Mouse (Mus musculus) inflammation-experienced regulatory T-cells, adult 6 months (primary cell): ENCODE results near the gene Dmap1. TPM values are rescaled to one million over a fixed set of nuclear protein-coding genes. Genes with fewer than 3 reads are reported as not detected.

Experiments used
- ATAC-seq: one replicate; pipeline ENCODE4 v1.8.0; 2017
- polyA plus RNA-seq, 3 experiments: library from polyadenylated mRNA; unstranded; fragments of 100-300 nt; shearing (Covaris generic); gene quantifications; one replicate each; pipeline ENCODE4 v1.2.1; 2017

Dmap1 gene
- polyA plus RNA-seq = 10 to 100 TPM; 19.5 to 27.7 (median 21.6) TPM

GRCm38 (mm10) chr4:117681931-117682461 lies at the start of gene Dmap1:
Gene Dmap1, minus strand, starts transcription at chr4:117682273.
- ATAC-seq = peak; percentile 94

GRCm38 (mm10) chr4:117724112-117724511 lies 42.0 kb upstream of the Dmap1 start, which contains the start of gene Gm12845:
Gene Gm12845, plus strand, starts transcription at chr4:117724412.
- ATAC-seq = no peak

- no peak for ATAC-seq
These were observed 31.4 kb upstream of the Dmap1 start for GRCm38 (mm10) chr4:117713303-117714098.

GRCm38 (mm10) chr4:117712314-117712713 lies 30.2 kb upstream of the Dmap1 start:
- no peak for ATAC-seq

- ATAC-seq = no peak
These were observed 26.9 kb upstream of the Dmap1 start for GRCm38 (mm10) chr4:117708780-117709550.

GRCm38 (mm10) chr4:117705361-117705760 lies 23.3 kb upstream of the Dmap1 start:
- no peak for ATAC-seq

GRCm38 (mm10) chr4:117686354-117686753 lies 4.3 kb upstream of the Dmap1 start:
- ATAC-seq = no peak

GRCm38 (mm10) chr4:117683048-117683768 lies 1.1 kb upstream of the Dmap1 start:
- no peak for ATAC-seq

- ATAC-seq = no peak
These were observed 390 bp upstream of the Dmap1 start for GRCm38 (mm10) chr4:117682463-117682862.

- ATAC-seq = no peak
These were observed 1.1 kb downstream of the Dmap1 start for GRCm38 (mm10) chr4:117680963-117681362.

GRCm38 (mm10) chr4:117676903-117677302 lies 5.2 kb downstream of the Dmap1 start:
- ATAC-seq = peak; percentile 68

- no peak for ATAC-seq
These were observed 8.2 kb downstream of the Dmap1 start for GRCm38 (mm10) chr4:117673901-117674300.

GRCm38 (mm10) chr4:117672042-117672441 lies 10.0 kb downstream of the Dmap1 start:
- ATAC-seq = no peak

- ATAC-seq = no peak
These were observed 12.2 kb downstream of the Dmap1 start for GRCm38 (mm10) chr4:117669874-117670273.

GRCm38 (mm10) chr4:117666054-117666453 lies 16.0 kb downstream of the Dmap1 start:
- ATAC-seq = no peak

GRCm38 (mm10) chr4:117665531-117665930 lies 16.5 kb downstream of the Dmap1 start:
- no peak for ATAC-seq

- no peak for ATAC-seq
These were observed 17.5 kb downstream of the Dmap1 start for GRCm38 (mm10) chr4:117664411-117665137.

- no peak for ATAC-seq
These were observed 22.1 kb downstream of the Dmap1 start for GRCm38 (mm10) chr4:117660001-117660400.

GRCm38 (mm10) chr4:117658582-117659444 lies 23.3 kb downstream of the Dmap1 start:
- ATAC-seq = no peak

GRCm38 (mm10) chr4:117657646-117658045 lies 24.4 kb downstream of the Dmap1 start:
- ATAC-seq = no peak

GRCm38 (mm10) chr4:117656961-117657360 lies 25.1 kb downstream of the Dmap1 start:
- no peak for ATAC-seq
